Mouse (Mus musculus) spleen, adult 2 months (tissue): Measurements from ENCODE around the gene Slc44a2.

Experiments used
- CTCF ChIP-seq: fragments of 200-500 bp; IDR thresholded peaks from 2 replicates; pipeline ENCODE4 v1.5.1; 2011; ENCODE audit warnings: mild to moderate bottlenecking, inconsistent platforms; ENCODE audit not compliant: insufficient read depth, insufficient read length, insufficient replicate concordance; ENCODE audit errors: extremely low read depth
- POLR2A ChIP-seq: fragments of 200-500 bp; IDR thresholded peaks from 2 replicates; pipeline ENCODE4 v1.6.1; 2011; ENCODE audit warnings: low read depth, low read length, inconsistent platforms

DNA sequence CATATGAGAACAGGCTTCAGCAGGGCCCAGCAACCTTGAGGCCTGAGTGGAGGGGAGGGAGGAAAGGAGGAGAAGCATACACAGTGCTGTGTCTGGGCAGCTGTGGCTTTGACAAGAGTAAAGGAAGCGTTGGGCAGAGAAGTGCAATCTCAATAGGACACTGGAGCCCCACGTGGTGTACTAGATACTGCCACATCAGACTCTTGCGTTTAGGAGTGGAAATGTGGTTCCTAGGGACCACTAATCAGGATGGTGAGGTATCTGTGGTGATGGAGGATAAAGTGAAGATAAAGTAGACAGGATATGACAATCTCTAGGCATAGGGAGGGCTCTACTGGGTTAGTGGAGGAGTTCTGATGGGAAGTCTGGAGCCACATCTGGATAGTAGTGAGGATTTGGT lies 33.7 kb upstream of the Slc44a2 start:
- TF ChIP-seq CTCF (no peak), POLR2A (no peak)
